Mouse (Mus musculus): ENCODE results near the gene Tusc2. TPM values are rescaled to one million over a fixed set of nuclear protein-coding genes. Genes with fewer than 3 reads are reported as not detected.

Tusc2 gene
- total RNA-seq, 2 experiments from 2014 or later = 18.7 to 20.9 TPM

DNA sequence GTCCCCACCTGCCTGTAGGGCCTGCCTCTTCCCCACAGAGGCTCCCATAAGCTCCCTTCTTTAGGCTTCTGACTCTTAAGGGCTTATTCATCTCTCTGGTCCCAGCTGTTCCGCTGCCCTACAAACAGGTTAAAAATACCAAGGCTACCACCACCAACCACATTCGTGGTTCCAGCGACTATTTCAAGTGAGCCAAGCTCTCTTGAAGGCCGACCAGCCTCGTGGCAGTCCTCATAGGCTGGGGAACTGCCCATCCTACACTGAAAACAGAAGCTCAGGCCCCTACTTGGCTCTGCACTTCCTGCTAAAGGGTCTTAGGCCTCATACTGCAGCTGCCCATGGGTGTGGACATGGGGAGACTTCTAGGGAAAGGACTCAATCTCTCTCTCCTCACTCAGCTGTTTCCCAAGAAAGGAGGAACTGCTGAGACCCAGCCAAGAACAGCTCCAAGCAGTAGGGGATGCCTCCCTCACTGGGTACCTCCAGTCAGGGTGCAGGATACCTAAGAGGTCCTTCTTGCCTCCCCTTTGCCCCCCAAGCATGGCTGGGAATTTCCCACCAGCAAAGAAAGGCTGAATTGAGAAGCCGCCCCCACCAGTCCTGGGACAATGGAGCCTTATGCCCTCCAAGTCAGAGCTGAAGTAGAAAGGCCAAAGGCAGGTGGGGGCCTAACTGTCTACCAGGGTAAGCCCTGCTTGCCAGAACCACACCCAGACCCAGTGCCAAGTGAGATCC lies 48.6 kb downstream of the Tusc2 start:
- no peak for DNase-seq

DNA sequence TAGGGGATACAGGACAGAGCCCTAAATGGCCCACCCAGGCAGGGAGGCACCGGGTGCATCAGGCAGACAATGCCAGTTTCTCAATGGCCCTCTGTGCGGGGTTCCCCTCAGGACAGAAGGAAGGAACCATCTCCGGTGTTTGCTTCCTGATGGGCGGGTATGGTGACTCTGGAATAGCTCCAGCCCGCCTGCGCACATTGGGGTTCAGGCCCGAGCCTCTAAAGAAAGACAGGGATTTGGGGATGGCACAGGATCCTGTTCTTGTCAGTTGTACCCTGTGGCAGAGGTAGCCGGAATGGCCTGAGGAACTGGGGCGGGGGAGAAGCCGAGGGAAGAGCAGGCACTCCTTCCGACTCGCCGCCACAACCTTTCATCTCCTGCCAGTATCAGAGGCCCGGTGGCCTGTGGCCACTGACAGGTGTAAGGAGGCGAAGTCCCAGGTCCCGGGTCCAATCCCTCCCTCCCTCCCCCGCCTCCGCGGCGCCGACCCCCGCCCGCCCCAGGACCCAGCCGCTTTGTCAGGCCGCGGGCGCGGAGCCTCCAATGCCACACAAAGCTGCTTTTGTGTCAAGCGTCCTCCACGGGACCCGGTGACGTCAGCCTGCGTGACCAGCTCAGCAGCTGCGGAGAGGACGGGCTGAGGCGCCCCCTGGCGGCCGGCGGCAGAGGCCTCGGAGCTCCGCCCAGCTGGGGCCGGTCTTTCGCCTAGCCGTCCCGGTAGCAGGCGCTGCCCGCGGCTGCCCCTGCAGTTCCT lies 49.3 kb downstream of the Tusc2 start:
- peak; percentile 100 for DNase-seq

DNA sequence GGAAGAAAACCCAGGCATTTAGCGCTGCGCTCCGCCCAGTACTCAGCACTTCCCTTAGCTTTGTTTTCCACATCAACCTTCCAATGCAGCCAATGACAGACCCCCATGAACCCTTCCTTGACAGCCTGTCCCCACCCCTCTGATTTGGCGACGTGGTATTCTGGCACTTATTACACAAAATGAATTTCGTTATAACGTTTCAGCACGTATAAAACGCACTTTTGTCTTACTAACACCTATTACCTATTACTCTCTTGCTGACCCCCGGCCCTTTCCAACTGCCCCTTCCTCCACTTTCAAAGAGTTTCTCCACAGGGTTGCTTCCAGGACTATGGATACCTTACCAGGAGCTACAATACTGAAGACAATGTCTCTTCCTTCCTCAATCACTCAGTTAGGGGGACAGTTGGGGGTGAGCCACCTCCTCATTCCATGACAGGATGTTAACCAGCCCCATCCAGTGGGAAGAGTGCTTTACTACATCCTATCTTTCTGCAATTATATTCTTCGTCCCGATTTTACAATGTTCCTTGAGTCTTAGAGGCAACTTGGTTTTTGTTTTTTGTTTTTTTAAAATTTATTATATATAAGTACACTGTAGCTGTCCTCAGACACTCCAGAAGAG lies 50.0 kb downstream of the Tusc2 start:
- no peak for DNase-seq

DNA sequence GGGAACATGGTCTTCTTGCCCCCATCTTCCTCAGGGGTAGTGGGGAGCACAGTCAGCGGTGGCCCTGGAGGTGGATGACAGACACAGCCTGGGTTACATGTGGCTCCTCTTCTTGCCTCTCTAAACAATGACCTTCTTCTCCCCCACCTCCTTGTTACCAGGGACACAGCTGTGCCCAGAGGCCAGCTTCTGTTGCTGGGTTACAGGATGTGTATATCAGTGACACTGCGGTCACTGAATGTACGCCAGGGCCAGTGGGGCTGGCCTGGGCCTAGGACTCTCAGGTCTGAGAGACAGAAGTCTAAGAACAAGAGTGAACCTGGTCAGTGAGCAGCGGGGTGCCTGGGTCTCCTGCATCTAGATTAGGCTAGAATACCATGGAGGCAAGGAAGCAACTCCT lies 52.0 kb downstream of the Tusc2 start:
- no peak for DNase-seq

Other genes with a start within 250 kb of the Tusc2 start
- 10 to 100 TPM; 12.8 to 14.4 TPM for gene Hemk1, start 224.9 kb upstream of the Tusc2 start, total RNA-seq (2021)
- 10 to 100 TPM; 29.4 to 54.7 TPM for gene 6430571L13Rik, start 222.7 kb upstream of the Tusc2 start, total RNA-seq (2021)
- gene Cacna2d2, start 163.6 kb upstream of the Tusc2 start, total RNA-seq (2021) = 1 to 10 TPM; 2.1 to 2.4 TPM
- gene Tmem115, start 29.3 kb upstream of the Tusc2 start, total RNA-seq (2021) = 10 to 100 TPM; 20.2 to 22.7 TPM
- 1 to 10 TPM; 3.5 to 4.0 TPM for gene Cyb561d2, start 21.1 kb upstream of the Tusc2 start, total RNA-seq (2021)
- 1 to 10 TPM; 7.3 to 8.0 TPM for gene Nprl2, start 21.0 kb upstream of the Tusc2 start, total RNA-seq (2021)
- gene Zmynd10, start 16.0 kb upstream of the Tusc2 start, total RNA-seq (2021) = under 1 TPM in 1 of 2 experiments, not detected in 1; 0.18 TPM
- 10 to 100 TPM; 15.1 to 23.4 TPM for gene Rassf1, start 11.7 kb upstream of the Tusc2 start, total RNA-seq (2021)
- 10 to 100 TPM; 14.4 to 27.5 TPM for gene Hyal2, start 4.7 kb downstream of the Tusc2 start, total RNA-seq (2021)
- 1 to 10 TPM; 2.5 to 5.0 TPM for gene Hyal1, start 13.7 kb downstream of the Tusc2 start, total RNA-seq (2021)
- gene Naa80, start 15.6 kb downstream of the Tusc2 start, total RNA-seq (2021) = 10 to 100 TPM; 12.1 to 15.7 TPM
- 1 to 10 TPM in 1 of 2 experiments, under 1 TPM in 1; 0.28 to 1.1 TPM for gene Hyal3, start 17.6 kb downstream of the Tusc2 start, total RNA-seq (2021)
- 10 to 100 TPM; 34.6 to 40.4 TPM for gene Ifrd2, start 24.4 kb downstream of the Tusc2 start, total RNA-seq (2021)
- 10 to 100 TPM; 41.8 to 51.3 TPM for gene Sema3b, start 46.0 kb downstream of the Tusc2 start, total RNA-seq (2021)
- 100 to 1,000 TPM; 193 to 231 TPM for gene Gnai2, start 72.1 kb downstream of the Tusc2 start, total RNA-seq (2021)
- gene Slc38a3, start 106.3 kb downstream of the Tusc2 start, total RNA-seq (2021) = 10 to 100 TPM; 17.6 to 20.4 TPM
- gene Gnat1, start 116.5 kb downstream of the Tusc2 start, total RNA-seq (2021) = not detected
- gene Sema3f, start 147.2 kb downstream of the Tusc2 start, total RNA-seq (2021) = 10 to 100 TPM; 11.9 to 18.0 TPM
- 10 to 100 TPM; 39.2 to 71.2 TPM for gene Rbm5, start 207.7 kb downstream of the Tusc2 start, total RNA-seq (2021)